Mouse (Mus musculus) midbrain, embryonic 10.5 days (tissue): ENCODE data around the gene Rab42. TPM values are rescaled to one million over a fixed set of nuclear protein-coding genes. Genes with fewer than 3 reads are reported as not detected.
A peak's percentile ranks its signal among the peaks of the same experiment; 100 is the strongest.
"Not testable (repeated sequence)": the region's sequence is repeated elsewhere in the genome, so short reads cannot be mapped to it uniquely, and the experiment has no call there.

ENCODE experiments used
- DNase-seq: peaks from one replicate; pipeline ENCODE4 v3.0.0-alpha.2; 2017; ENCODE audit warnings: low spot score
- H3K27ac ChIP-seq: fragments of 300-500 bp; sonication (generic); replicated peaks from 2 replicates; pipeline ENCODE4 v1.5.1; 2016; ENCODE audit warnings: mild to moderate bottlenecking
- H3K27me3 ChIP-seq: fragments of 300-500 bp; sonication (generic); 2 replicates; pipeline ENCODE4 v1.6.1; 2016; ENCODE audit warnings: low read depth, mild to moderate bottlenecking; ENCODE audit not compliant: poor library complexity, severe bottlenecking
- H3K36me3 ChIP-seq: fragments of 300-500 bp; sonication (generic); 2 replicates; pipeline ENCODE4 v1.6.1; 2016; ENCODE audit warnings: mild to moderate bottlenecking, moderate library complexity
- H3K4me1 ChIP-seq: fragments of 300-500 bp; sonication (generic); 2 replicates; pipeline ENCODE4 v1.6.1; 2016
- H3K4me3 ChIP-seq: fragments of 300-500 bp; sonication (generic); 2 replicates; pipeline ENCODE4 v1.5.1; 2016; ENCODE audit warnings: mild to moderate bottlenecking, moderate library complexity
- H3K9me3 ChIP-seq: fragments of 300-500 bp; sonication (generic); replicated peaks from 2 replicates; pipeline ENCODE4 v1.6.1; 2016; ENCODE audit warnings: mild to moderate bottlenecking
- WGBS: fragments of 180-500 bp; shearing (Covaris S2); methylation state at CpG from one replicate; pipeline ENCODE4 v1.1.7; 2016; 5-methylcytosine and 5-hydroxymethylcytosine counted together
- polyA plus RNA-seq: library from polyadenylated mRNA; unstranded; fragments of >200 nt; fragmentation: Nextera tagmentation; extraction: Ambion mirVana; gene quantifications from 2 replicates; pipeline ENCODE4 v1.2.1, GENCODE M21; 2016

Gene Rab42
- polyA plus RNA-seq, 1 experiment from 2014 or later: 0.85 TPM

DNA sequence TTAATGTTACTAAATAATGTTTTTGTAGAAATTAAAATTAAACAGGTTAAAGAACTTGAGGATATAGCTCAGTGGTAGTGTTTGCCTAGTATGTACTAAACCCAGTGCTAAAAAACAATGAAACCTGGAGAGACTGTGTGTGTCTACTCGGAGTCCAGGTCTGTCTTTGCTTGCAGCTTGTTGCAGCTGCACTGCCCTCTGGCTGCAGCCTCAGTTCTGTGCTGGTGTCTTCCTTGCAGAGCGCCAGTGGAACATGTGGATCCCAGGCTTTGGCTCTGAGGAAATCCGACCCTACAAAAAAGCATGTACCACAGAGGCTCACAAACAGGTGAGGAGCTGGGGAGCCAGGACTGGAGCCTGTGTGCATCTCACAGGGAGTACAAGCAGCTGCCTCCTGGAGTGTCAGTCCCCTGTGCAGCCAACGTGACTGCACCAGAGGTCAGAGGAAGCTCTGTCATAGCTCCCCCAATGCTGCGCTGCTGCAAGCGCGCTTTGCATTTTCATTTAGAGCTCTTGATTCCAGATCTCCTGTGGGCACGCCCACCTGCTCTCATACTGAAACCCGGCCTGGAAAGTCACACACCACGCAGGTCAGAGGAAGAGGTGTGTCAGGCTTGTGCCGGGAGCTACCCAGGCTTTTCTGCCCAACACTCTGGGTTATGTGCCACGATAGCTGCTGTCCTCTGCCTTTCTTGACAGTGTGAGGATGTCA lies 11.4 kb downstream of the Rab42 start:
- H3K9me3 ChIP-seq: peaks cover 7% of the 10 kb centered on the region; the same call in 1 of the 2 replicates
- no peaks in the 10 kb centered on the region for H3K27me3 ChIP-seq
- H3K4me3 ChIP-seq: no peak overlapping the region
- no peaks in the 10 kb centered on the region for H3K4me1 ChIP-seq
- WGBS: 87% methylated on average over 12 of the region's 12 CpGs
- no peak overlapping the region for H3K27ac ChIP-seq
- no peak for DNase-seq
- H3K36me3 ChIP-seq: peaks cover 68% of the 10 kb centered on the region

GRCm38 (mm10) chr4:132291056-132291455 lies 12.1 kb downstream of the Rab42 start:
- 94% methylated on average over 4 of the region's 4 CpGs for WGBS
- no peak for DNase-seq
- Histone ChIP-seq H3K4me3 (no peak overlapping the region), H3K27ac (no peak overlapping the region), H3K9me3 (peaks cover 7% of the 10 kb centered on the region; the same call in 1 of the 2 replicates), H3K27me3 (no peaks in the 10 kb centered on the region), H3K4me1 (no peaks in the 10 kb centered on the region), H3K36me3 (peaks cover 76% of the 10 kb centered on the region)

GRCm38 (mm10) chr4:132288840-132289239 lies 14.3 kb downstream of the Rab42 start:
- not testable (repeated sequence) for H3K27me3 ChIP-seq, H3K9me3 ChIP-seq, H3K4me1 ChIP-seq, H3K27ac ChIP-seq, DNase-seq, H3K4me3 ChIP-seq
- 87% methylated on average over 4 of the region's 5 CpGs for WGBS
- H3K36me3 ChIP-seq: peaks cover 85% of the 10 kb centered on the region

GRCm38 (mm10) chr4:132275949-132276348 lies 27.2 kb downstream of the Rab42 start:
- H3K27me3 ChIP-seq: no peaks in the 10 kb centered on the region
- DNase-seq: no peak
- H3K4me1 ChIP-seq: peaks cover 28% of the 10 kb centered on the region
- no peaks in the 10 kb centered on the region for H3K9me3 ChIP-seq
- H3K4me3 ChIP-seq: peak overlapping the region; percentile 77
- H3K36me3 ChIP-seq: peaks cover 5% of the 10 kb centered on the region
- WGBS: 86% methylated on average over 3 of the region's 3 CpGs
- no peak overlapping the region for H3K27ac ChIP-seq

DNA sequence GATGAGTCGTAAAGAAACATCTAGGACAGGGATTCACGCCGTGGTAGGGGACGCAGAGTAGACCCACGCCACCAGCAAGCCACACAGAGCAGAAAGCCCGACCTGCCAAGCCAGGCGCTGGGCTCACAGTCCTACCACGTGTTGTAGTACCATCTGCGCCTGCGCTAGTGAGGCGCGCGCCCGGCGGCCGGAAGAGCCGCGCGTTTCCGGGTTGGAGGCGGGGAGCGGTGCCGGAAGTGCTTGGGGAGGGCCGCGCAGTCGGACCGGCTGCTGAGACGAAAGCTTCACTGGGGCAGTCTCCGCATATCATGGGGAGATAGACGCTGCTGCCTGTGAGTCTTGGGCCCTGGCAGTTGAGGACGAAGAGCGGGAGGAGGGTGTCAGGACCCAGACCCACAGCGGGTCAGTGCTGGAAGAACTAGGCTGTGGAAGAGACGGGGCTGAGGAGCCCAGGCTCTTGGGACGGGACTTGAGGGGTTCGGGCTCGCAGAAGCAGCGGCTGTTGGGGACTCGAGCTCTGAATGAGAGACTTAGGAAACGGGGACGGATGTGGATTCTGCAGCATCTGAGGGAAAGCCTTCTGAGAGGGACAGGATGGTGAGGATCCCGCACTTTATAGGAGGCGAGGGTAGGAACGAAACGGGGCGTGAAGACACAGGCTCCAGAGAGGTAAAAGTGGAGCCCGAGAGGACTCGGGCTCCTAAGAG lies 28.9 kb downstream of the Rab42 start, which contains the start of gene Taf12:
Taf12 (plus strand) TSS at position 220 of the 707 bp plus-strand sequence.
- Histone ChIP-seq H3K27ac (peak within 1 kb of the TSS; percentile 94), H3K4me3 (peak within 1 kb of the TSS; percentile 77), H3K9me3 (no peaks in the 10 kb centered on the region), H3K27me3 (no peaks in the 10 kb centered on the region), H3K4me1 (peaks cover 34% of the 10 kb centered on the region), H3K36me3 (no peaks in the 10 kb centered on the region)
- under 1% methylated on average over 48 of the region's 48 CpGs for WGBS
- peak; percentile 95 for DNase-seq

GRCm38 (mm10) chr4:132273166-132273565 lies 30.0 kb downstream of the Rab42 start:
- Histone ChIP-seq H3K27me3 (no peaks in the 10 kb centered on the region), H3K9me3 (no peaks in the 10 kb centered on the region), H3K4me1 (peaks cover 34% of the 10 kb centered on the region), H3K27ac (peak overlapping the region; percentile 94; the same call in 1 of the 2 replicates), H3K4me3 (peak overlapping the region; percentile 77), H3K36me3 (no peaks in the 10 kb centered on the region)
- 84% methylated on average over 2 of the region's 2 CpGs for WGBS
- no peak for DNase-seq

GRCm38 (mm10) chr4:132269740-132270560 lies 33.2 kb downstream of the Rab42 start:
- under 1% methylated on average over 35 of the region's 35 CpGs for WGBS

DNA sequence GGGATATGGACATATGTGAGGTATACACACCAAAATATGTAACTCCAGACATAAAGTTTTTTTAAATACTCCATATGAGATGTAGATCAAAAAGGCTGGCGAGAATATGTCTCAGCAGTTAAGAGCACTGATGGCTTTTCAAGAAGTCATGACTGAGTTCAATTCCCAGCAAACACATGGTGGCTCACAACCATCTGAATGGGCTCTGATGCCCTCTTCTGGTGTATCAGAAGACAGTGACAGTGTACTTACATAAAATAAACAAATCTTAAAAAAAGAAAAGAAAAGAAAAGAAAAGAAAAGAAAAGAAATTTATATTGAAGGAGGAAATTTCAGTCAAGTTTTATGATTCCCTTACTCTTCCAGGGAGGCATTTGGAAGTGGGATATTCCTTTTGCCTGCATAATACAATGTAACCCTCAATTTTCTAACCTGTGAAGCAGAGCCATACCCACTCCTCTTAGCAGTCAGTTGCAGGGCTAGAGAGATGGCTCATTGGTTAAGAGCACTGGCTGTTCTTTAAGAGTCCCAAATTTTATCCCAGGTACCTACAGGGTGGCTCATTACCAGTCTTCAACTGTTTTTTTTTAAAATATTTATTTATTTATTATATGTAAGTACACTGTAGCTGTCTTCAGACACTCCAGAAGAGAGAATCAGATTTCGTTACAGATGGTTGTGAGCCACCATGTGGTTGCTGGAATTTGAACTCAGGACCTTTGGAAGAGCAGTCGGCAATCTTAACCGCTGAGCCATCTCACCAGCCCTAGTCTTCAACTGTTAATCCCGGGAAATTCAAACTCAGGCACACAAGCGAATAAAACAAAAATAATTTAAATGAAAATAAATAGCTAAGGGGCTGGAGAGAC lies 34.1 kb downstream of the Rab42 start:
- WGBS: 19% methylated on average over 6 of the region's 6 CpGs
- Histone ChIP-seq H3K36me3 (no peaks in the 10 kb centered on the region), H3K4me3 (no peak overlapping the region), H3K27ac (no peak overlapping the region), H3K9me3 (no peaks in the 10 kb centered on the region), H3K27me3 (no peaks in the 10 kb centered on the region), H3K4me1 (peaks cover 18% of the 10 kb centered on the region)
- no peak for DNase-seq

More at GRCm38 (mm10) chr4:132269740-132270560, 33.2 kb downstream of the Rab42 start:
- Histone ChIP-seq H3K9me3 (no peaks in the 10 kb centered on the region), H3K4me3 (peak overlapping the region; percentile 37), H3K4me1 (peaks cover 20% of the 10 kb centered on the region), H3K27ac (peak overlapping the region; percentile 95), H3K36me3 (no peaks in the 10 kb centered on the region), H3K27me3 (no peaks in the 10 kb centered on the region)
- peak; percentile 90 for DNase-seq

- DNase-seq: no peak
- H3K27me3 ChIP-seq: no peaks in the 10 kb centered on the region
- H3K36me3 ChIP-seq: no peaks in the 10 kb centered on the region
- peaks cover 9% of the 10 kb centered on the region for H3K4me1 ChIP-seq
- H3K9me3 ChIP-seq: no peaks in the 10 kb centered on the region
- WGBS: 85% methylated on average over 3 of the region's 3 CpGs
- no peak overlapping the region for H3K27ac ChIP-seq
- no peak overlapping the region for H3K4me3 ChIP-seq
These were observed 36.3 kb downstream of the Rab42 start for GRCm38 (mm10) chr4:132266835-132267349.

GRCm38 (mm10) chr4:132263313-132263712 lies 39.9 kb downstream of the Rab42 start:
- peaks cover 30% of the 10 kb centered on the region for H3K4me1 ChIP-seq
- DNase-seq: no peak
- no peaks in the 10 kb centered on the region for H3K36me3 ChIP-seq
- no peak overlapping the region for H3K27ac ChIP-seq
- H3K4me3 ChIP-seq: no peak overlapping the region
- WGBS: 96% methylated on average over 7 of the region's 7 CpGs
- no peaks in the 10 kb centered on the region for H3K9me3 ChIP-seq
- no peaks in the 10 kb centered on the region for H3K27me3 ChIP-seq

- H3K27ac ChIP-seq: peak overlapping the region; percentile 99; the same call in 1 of the 2 replicates
- H3K4me3 ChIP-seq: peak overlapping the region; percentile 76; the same call in 1 of the 2 replicates
- H3K27me3 ChIP-seq: no peaks in the 10 kb centered on the region
- H3K4me1 ChIP-seq: peaks cover 30% of the 10 kb centered on the region
- 0 out of 2 replicates have a peak, but pooled peaks cover 5% of the 10 kb centered on the region for H3K36me3 ChIP-seq
- H3K9me3 ChIP-seq: no peaks in the 10 kb centered on the region
- 80% methylated on average over 5 of the region's 5 CpGs for WGBS
- no peak for DNase-seq
These were observed 40.9 kb downstream of the Rab42 start for GRCm38 (mm10) chr4:132262358-132262616.
